17 mouse cellular contexts compared by ENCODE assay signal in genomic region chr17:3256765-3257164, GRCm38 (mm10).
"Had no signal": no experiment of that assay in that cellular context is flagged by ENCODE, and none has a peak within 500 bp of the region (broad histone marks: within the 10 kb centered on the region; RNA-seq: fewer than 3 reads in every experiment).

No protein-coding gene starts in this region.

- H3K27me3 ChIP-seq: kidney, embryonic 15.5 days; limb, embryonic 12.5 days; liver, embryonic 13.5 days; lung, embryonic 15.5 days; megakaryocyte, embryonic 14.5 days; midbrain, embryonic 15.5 days had no signal

- H3K36me3 ChIP-seq: liver, embryonic 13.5 days; lung, embryonic 15.5 days; midbrain, embryonic 15.5 days had no signal

- H3K4me2 ChIP-seq: kidney, embryonic 15.5 days; limb, embryonic 12.5 days; liver, embryonic 13.5 days; lung, embryonic 15.5 days; midbrain, embryonic 11.5 days; midbrain, embryonic 15.5 days had no signal

- ATAC-seq: liver, postnatal 0 days; midbrain, embryonic 15.5 days had no signal

- H3K27ac ChIP-seq: kidney, embryonic 15.5 days; limb, embryonic 12.5 days; liver, embryonic 13.5 days; lung, embryonic 15.5 days; macrophage; midbrain, embryonic 15.5 days had no signal

- H3K4me3 ChIP-seq: kidney, embryonic 15.5 days; limb, embryonic 12.5 days; liver, embryonic 13.5 days; lung, embryonic 15.5 days; megakaryocyte, embryonic 14.5 days; midbrain, embryonic 15.5 days had no signal

- DNase-seq: kidney, postnatal 14 days; layer of hippocampus, adult 9-11 months; layer of hippocampus, postnatal 36 days; liver; liver, embryonic 13.5 days; liver, postnatal 0 days; lung, postnatal 14 days; right cerebral cortex, adult 18-20 months; right cerebral cortex, postnatal 25 days; thymus, postnatal 36 days had no signal

- H3K9me3 ChIP-seq: kidney, embryonic 15.5 days; limb, embryonic 12.5 days; liver, embryonic 13.5 days; lung, embryonic 15.5 days; megakaryocyte, embryonic 14.5 days; midbrain, embryonic 15.5 days had no signal

- H3K9ac ChIP-seq: kidney, embryonic 15.5 days; limb, embryonic 12.5 days; liver, embryonic 13.5 days; liver, postnatal 0 days; lung, embryonic 15.5 days; midbrain, embryonic 15.5 days had no signal

- H3K4me1 ChIP-seq: limb, embryonic 12.5 days; liver, embryonic 13.5 days; lung, embryonic 15.5 days had no signal
